Mouse (Mus musculus) MEL (cell line): ENCODE results near the gene Slc44a4. TPM values are rescaled to one million over a fixed set of nuclear protein-coding genes. Genes with fewer than 3 reads are reported as not detected.

Experiments
- DNase-seq: peaks from one replicate; pipeline ENCODE4 v3.0.0; 2011; ENCODE audit warnings: low read depth, low spot score
- H3K27ac ChIP-seq: 2 replicates; pipeline ENCODE4 v1.5.1; 2012; ENCODE audit warnings: low read depth, mild to moderate bottlenecking, control low read depth, low read length, moderate library complexity; ENCODE audit not compliant: control insufficient read depth
- H3K27me3 ChIP-seq, 2 experiments: fragments of 150-350 bp in 1 of 2; sonication (generic) in 1 of 2; 2 replicates each; pipeline ENCODE4 v1.6.1; 2012; ENCODE audit warnings: low read length in 2 of 2, mild to moderate bottlenecking in 2 of 2, improper control_type of control experiment in 1 of 2, moderate library complexity in 1 of 2; ENCODE audit not compliant: insufficient read depth in 2 of 2, control insufficient read depth in 1 of 2
- H3K36me3 ChIP-seq, 2 experiments: 2 replicates each; pipeline ENCODE4 v1.6.1; 2012 to 2014; ENCODE audit warnings: low read length in 2 of 2, improper control_type of control experiment in 1 of 2, inconsistent platforms in 1 of 2, mild to moderate bottlenecking in 1 of 2; ENCODE audit not compliant: insufficient read depth in 2 of 2, control insufficient read depth in 1 of 2
- H3K4me1 ChIP-seq, 2 experiments: fragments of 150-350 bp in 1 of 2; sonication (generic) in 1 of 2; 2 replicates each; pipeline ENCODE4 v1.6.1; 2012; ENCODE audit warnings: low read length in 2 of 2, improper control_type of control experiment in 1 of 2, mild to moderate bottlenecking in 1 of 2; ENCODE audit not compliant: insufficient read depth in 2 of 2, control insufficient read depth in 1 of 2
- H3K4me3 ChIP-seq, 2 experiments: fragments of 150-350 bp in 1 of 2; sonication (generic) in 1 of 2; 2 replicates each; pipeline ENCODE4 v1.5.1; 2012; ENCODE audit warnings: low read depth in 2 of 2, low read length in 2 of 2, mild to moderate bottlenecking in 2 of 2, moderate library complexity in 2 of 2, control low read depth in 1 of 2, improper control_type of control experiment in 1 of 2; ENCODE audit not compliant: control insufficient read depth in 1 of 2, insufficient read depth in 1 of 2
- H3K79me2 ChIP-seq: 2 replicates; pipeline ENCODE4 v1.6.1; 2012; ENCODE audit warnings: mild to moderate bottlenecking, low read length, moderate library complexity; ENCODE audit not compliant: control insufficient read depth, poor library complexity, insufficient read depth
- H3K9ac ChIP-seq: 2 replicates; pipeline ENCODE4 v1.6.1; 2012; ENCODE audit warnings: low read depth, mild to moderate bottlenecking, control low read depth, low read length, moderate library complexity; ENCODE audit not compliant: control insufficient read depth, poor library complexity, severe bottlenecking
- H3K9me3 ChIP-seq: fragments of 150-350 bp; sonication (generic); replicated peaks from 2 replicates; pipeline ENCODE4 v1.6.1; 2012; ENCODE audit warnings: mild to moderate bottlenecking, low read length, improper control_type of control experiment, moderate library complexity; ENCODE audit not compliant: insufficient read depth
- BHLHE40 ChIP-seq: IDR thresholded peaks from 2 replicates; pipeline ENCODE4 v1.6.1; 2012; ENCODE audit warnings: low read depth, mild to moderate bottlenecking, inconsistent platforms, low read length, improper control_type of control experiment, borderline replicate concordance
- CTCF ChIP-seq, 3 experiments: IDR thresholded peaks in 2 of 3; conservative IDR thresholded peaks in 1 of 3; 2 replicates each; pipeline ENCODE4 v1.5.1; 2011 to 2012; ENCODE audit warnings: low read length in 3 of 3, low read depth in 2 of 3, mild to moderate bottlenecking in 2 of 3, improper control_type of control experiment in 1 of 3, inconsistent platforms in 1 of 3, mixed read lengths in 1 of 3, moderate library complexity in 1 of 3; ENCODE audit not compliant: control insufficient read depth in 1 of 3, insufficient read depth in 1 of 3, poor library complexity in 1 of 3, severe bottlenecking in 1 of 3
- ELF1 ChIP-seq: IDR thresholded peaks from 2 replicates; pipeline ENCODE4 v1.6.1; 2014; ENCODE audit warnings: low read depth, mild to moderate bottlenecking, inconsistent platforms, low read length, improper control_type of control experiment, moderate library complexity
- EP300 ChIP-seq, 2 experiments: IDR thresholded peaks; 2 replicates each; pipeline ENCODE4 v1.6.1; 2011; ENCODE audit warnings: improper control_type of control experiment in 2 of 2, low read length in 2 of 2, low read depth in 1 of 2, mild to moderate bottlenecking in 1 of 2
- ETS1 ChIP-seq: IDR thresholded peaks from 2 replicates; pipeline ENCODE4 v1.6.1; 2012; ENCODE audit warnings: low read depth, mild to moderate bottlenecking, inconsistent platforms, low read length, improper control_type of control experiment, moderate library complexity
- GABPA ChIP-seq: IDR thresholded peaks from 2 replicates; pipeline ENCODE4 v1.6.1; 2012; ENCODE audit warnings: low read depth, mild to moderate bottlenecking, inconsistent platforms, low read length, improper control_type of control experiment, moderate library complexity
- GATA1 ChIP-seq: IDR thresholded peaks from 2 replicates; pipeline ENCODE4 v1.6.1; 2011; ENCODE audit warnings: low read depth, low read length, improper control_type of control experiment
- HCFC1 ChIP-seq: IDR thresholded peaks from 2 replicates; pipeline ENCODE4 v1.6.1; 2012; ENCODE audit warnings: low read depth, mild to moderate bottlenecking, inconsistent platforms, low read length, improper control_type of control experiment, moderate library complexity
- KAT2A ChIP-seq: conservative IDR thresholded peaks from 2 replicates; pipeline ENCODE4 v1.6.1; 2012; ENCODE audit warnings: low read depth, low read length, improper control_type of control experiment, inconsistent platforms
- MAFK ChIP-seq: IDR thresholded peaks from 2 replicates; pipeline ENCODE4 v1.6.1; 2011; ENCODE audit warnings: low read depth, mild to moderate bottlenecking, low read length, improper control_type of control experiment, borderline replicate concordance
- MEF2A ChIP-seq: IDR thresholded peaks from 2 replicates; pipeline ENCODE4 v1.6.1; 2014; ENCODE audit warnings: low read depth, mild to moderate bottlenecking, inconsistent platforms, low read length, improper control_type of control experiment; ENCODE audit not compliant: poor library complexity, insufficient replicate concordance, severe bottlenecking; ENCODE audit errors: extremely low read depth
- MXI1 ChIP-seq: IDR thresholded peaks from 2 replicates; pipeline ENCODE4 v1.6.1; 2011; ENCODE audit warnings: mild to moderate bottlenecking, low read depth, low read length, improper control_type of control experiment
- MYB ChIP-seq: IDR thresholded peaks from 2 replicates; pipeline ENCODE4 v1.6.1; 2011; ENCODE audit warnings: mild to moderate bottlenecking, low read depth, low read length, improper control_type of control experiment
- MYC ChIP-seq: IDR thresholded peaks from 2 replicates; pipeline ENCODE4 v1.6.1; 2011; ENCODE audit warnings: low read depth, mild to moderate bottlenecking, low read length, improper control_type of control experiment, moderate library complexity
- POLR2AphosphoS2 ChIP-seq: IDR thresholded peaks from 2 replicates; pipeline ENCODE4 v1.6.1; 2011; ENCODE audit warnings: low read length, improper control_type of control experiment
- RAD21 ChIP-seq: IDR thresholded peaks from 2 replicates; pipeline ENCODE4 v1.6.1; 2011; ENCODE audit warnings: mild to moderate bottlenecking, low read depth, low read length, improper control_type of control experiment
- SIN3A ChIP-seq: IDR thresholded peaks from 2 replicates; pipeline ENCODE4 v1.6.1; 2012; ENCODE audit warnings: low read length, improper control_type of control experiment, inconsistent platforms
- SMC3 ChIP-seq: IDR thresholded peaks from 2 replicates; pipeline ENCODE4 v1.6.1; 2011; ENCODE audit warnings: low read depth, low read length, improper control_type of control experiment
- TAL1 ChIP-seq: IDR thresholded peaks from 2 replicates; pipeline ENCODE4 v1.6.1; 2012; ENCODE audit warnings: mild to moderate bottlenecking, inconsistent platforms, low read length, moderate library complexity, mixed read lengths
- UBTF ChIP-seq: IDR thresholded peaks from 2 replicates; pipeline ENCODE4 v1.6.1; 2012; ENCODE audit warnings: low read depth, mild to moderate bottlenecking, inconsistent platforms, low read length, improper control_type of control experiment, moderate library complexity, borderline replicate concordance; ENCODE audit not compliant: insufficient read depth
- USF2 ChIP-seq, 2 experiments: IDR thresholded peaks; 2 replicates each; pipeline ENCODE4 v1.6.1; 2011 to 2012; ENCODE audit warnings: improper control_type of control experiment in 2 of 2, low read length in 2 of 2, borderline replicate concordance in 1 of 2, inconsistent platforms in 1 of 2, low read depth in 1 of 2, mild to moderate bottlenecking in 1 of 2; ENCODE audit not compliant: insufficient read depth in 1 of 2
- ZC3H11A ChIP-seq: IDR thresholded peaks from 2 replicates; pipeline ENCODE4 v1.6.1; 2012; ENCODE audit warnings: low read depth, mild to moderate bottlenecking, inconsistent platforms, low read length, improper control_type of control experiment
- ZNF384 ChIP-seq: IDR thresholded peaks from 2 replicates; pipeline ENCODE4 v1.6.1; 2012; ENCODE audit warnings: low read depth, mild to moderate bottlenecking, inconsistent platforms, low read length, improper control_type of control experiment
- polyA plus RNA-seq, 2 experiments: library from polyadenylated mRNA; stranded (reverse) in 1 of 2; unstranded in 1 of 2; fragments of >175 nt in 1 of 2; fragments of >200 nt in 1 of 2; gene quantifications; 2 replicates each; pipeline versions ENCODE4 v1.2.1 to v1.2.4; 2012; ENCODE audit warnings: low replicate concordance in 2 of 2, low read depth in 1 of 2; ENCODE audit not compliant: insufficient read length in 2 of 2, insufficient read depth in 1 of 2, missing spikeins in 1 of 2
- total RNA-seq: library from RNA; depleted of rRNA; stranded (reverse); fragments of 300-350 nt; gene quantifications from 2 replicates; pipeline ENCODE4 v1.2.3, GENCODE M21; 2012

Slc44a4 gene
- total and polyA plus RNA-seq, 3 experiments = 0.06 to 0.12 TPM; not detected in 1

- TF ChIP-seq CTCF (IDR thresholded peaks at IDR 0.05 in 2 of 3, conservative IDR thresholded peaks at IDR 0.05 in 1 of 3; ENCODE audit: control insufficient read depth in 1 of 3, insufficient read depth in 1 of 3, low read depth in 2 of 3, low read length in 3 of 3, poor library complexity in 1 of 3, severe bottlenecking in 1 of 3) (peak; percentile 38 to 64 (median 54); a peak in 5 of 6 replicates), SMC3 (peak; percentile 70), POLR2AphosphoS2 (no peak), RAD21 (peak; percentile 34)
- TF ChIP-seq, all 39 proteins: peak for 3
- Histone ChIP-seq H3K27me3 (no peaks in the 10 kb centered on the region), H3K79me2 (no peaks in the 10 kb centered on the region), H3K9ac (no peak overlapping the region), H3K36me3 (no peaks in the 10 kb centered on the region; a peak in 1 of 4 replicates), H3K9me3 (no peaks in the 10 kb centered on the region), H3K27ac (no peak overlapping the region), H3K4me3 (no peak overlapping the region), H3K4me1 (peaks cover 2 to 10% of the 10 kb centered on the region in 2 experiments; a peak in 2 of 4 replicates)
- DNase-seq = peak; percentile 49
These were observed 8.7 kb downstream of the Slc44a4 start for GRCm38 (mm10) chr17:34922939-34923338.

- DNase-seq = no peak
- TF ChIP-seq TAL1 (no peak), ZNF384 (peak; percentile 27; the same call in 1 of the 2 replicates), MXI1 (no peak)
- Histone ChIP-seq H3K9ac (no peak overlapping the region), H3K79me2 (no peaks in the 10 kb centered on the region), H3K9me3 (no peaks in the 10 kb centered on the region), H3K36me3 (no peaks in the 10 kb centered on the region; a peak in 1 of 4 replicates), H3K27ac (no peak overlapping the region), H3K27me3 (no peaks in the 10 kb centered on the region), H3K4me1 (peaks cover 2 to 4% of the 10 kb centered on the region in 2 experiments; a peak in 1 of 4 replicates), H3K4me3 (no peak overlapping the region)
These were observed 10.0 kb downstream of the Slc44a4 start for GRCm38 (mm10) chr17:34924258-34924657.

GRCm38 (mm10) chr17:34927306-34928019 lies 13.2 kb downstream of the Slc44a4 start:
- no peaks in the 10 kb centered on the region for H3K27me3 ChIP-seq
- H3K4me1 ChIP-seq = peaks cover 5 to 14% of the 10 kb centered on the region in 2 experiments
- H3K27ac ChIP-seq = no peak overlapping the region
- H3K9me3 ChIP-seq = no peaks in the 10 kb centered on the region
- peaks cover 0 to 6% of the 10 kb centered on the region in 2 experiments; a peak in 2 of 4 replicates for H3K36me3 ChIP-seq
- no peak overlapping the region for H3K9ac ChIP-seq
- H3K4me3 ChIP-seq = no peak overlapping the region
- peaks cover 5% of the 10 kb centered on the region; the same call in 1 of the 2 replicates for H3K79me2 ChIP-seq
- TF ChIP-seq USF2 (IDR thresholded peaks at IDR 0.05; ENCODE audit: borderline replicate concordance in 1 of 2, insufficient read depth in 1 of 2, low read depth in 1 of 2, low read length in 2 of 2) = no peak
- TF ChIP-seq ZC3H11A = no peak
- TF ChIP-seq MYC = no peak
- TF ChIP-seq GABPA = no peak
- TF ChIP-seq HCFC1 = no peak
- TF ChIP-seq MEF2A = no peak
- TF ChIP-seq KAT2A = no peak
- no peak for TF ChIP-seq GATA1
- no peak for TF ChIP-seq UBTF
- no peak for TF ChIP-seq TAL1
- no peak for TF ChIP-seq MAFK
- TF ChIP-seq POLR2AphosphoS2 = no peak
- TF ChIP-seq EP300 (IDR thresholded peaks at IDR 0.05; ENCODE audit: low read depth in 1 of 2, low read length in 2 of 2) = no peak
- no peak for TF ChIP-seq ETS1
- no peak for TF ChIP-seq SIN3A
- TF ChIP-seq MYB = no peak
- no peak for TF ChIP-seq CTCF (IDR thresholded peaks at IDR 0.05 in 2 of 3, conservative IDR thresholded peaks at IDR 0.05 in 1 of 3; ENCODE audit: control insufficient read depth in 1 of 3, insufficient read depth in 1 of 3, low read depth in 2 of 3, low read length in 3 of 3, poor library complexity in 1 of 3, severe bottlenecking in 1 of 3)
- TF ChIP-seq ELF1 = no peak
- no peak for TF ChIP-seq BHLHE40
- no peak for DNase-seq
